Mouse (Mus musculus): ENCODE data around the gene Depdc7. TPM values are rescaled to one million over a fixed set of nuclear protein-coding genes. Genes with fewer than 3 reads are reported as not detected.

The Depdc7 gene
- polyA plus RNA-seq, 1 experiment: 2.3 TPM

- Histone ChIP-seq H3K27ac (ENCODE audit: insufficient read depth, low read length) (no peak overlapping the region), H3K4me3 (ENCODE audit: insufficient read depth, low read length) (no peak overlapping the region), H3K4me1 (ENCODE audit: control insufficient read depth, insufficient read depth, low read length) (no peaks in the 10 kb centered on the region)
- TF ChIP-seq CTCF (IDR thresholded peaks at IDR 0.05; ENCODE audit: extremely low read depth, insufficient read depth, low read length): no peak
- TF ChIP-seq POLR2A (IDR thresholded peaks at IDR 0.05; ENCODE audit: extremely low read depth, insufficient read depth, low read length): no peak
These were observed 24.9 kb downstream of the Depdc7 start for GRCm38 (mm10) chr2:104717827-104718226.

- no peak for TF ChIP-seq CTCF (IDR thresholded peaks at IDR 0.05; ENCODE audit: extremely low read depth, insufficient read depth, low read length)
- TF ChIP-seq POLR2A (IDR thresholded peaks at IDR 0.05; ENCODE audit: extremely low read depth, insufficient read depth, low read length): no peak
- Histone ChIP-seq H3K27ac (ENCODE audit: insufficient read depth, low read length) (no peak overlapping the region), H3K4me3 (ENCODE audit: insufficient read depth, low read length) (no peak overlapping the region), H3K4me1 (ENCODE audit: control insufficient read depth, insufficient read depth, low read length) (no peaks in the 10 kb centered on the region)
These were observed 25.4 kb downstream of the Depdc7 start for GRCm38 (mm10) chr2:104717231-104717735.

- no peak for TF ChIP-seq CTCF (IDR thresholded peaks at IDR 0.05; ENCODE audit: extremely low read depth, insufficient read depth, low read length)
- TF ChIP-seq POLR2A (IDR thresholded peaks at IDR 0.05; ENCODE audit: extremely low read depth, insufficient read depth, low read length): no peak
- Histone ChIP-seq H3K27ac (ENCODE audit: insufficient read depth, low read length) (no peak within 1 kb of the TSS), H3K4me1 (ENCODE audit: control insufficient read depth, insufficient read depth, low read length) (no peaks in the 10 kb centered on the region), H3K4me3 (ENCODE audit: insufficient read depth, low read length) (no peak within 1 kb of the TSS)
These were observed 26.4 kb downstream of the Depdc7 start, which contains the start of gene Pin1rt1 for GRCm38 (mm10) chr2:104716279-104716678. Pin1rt1 (minus strand) TSS chr2:104716379.

GRCm38 (mm10) chr2:104714254-104714691 lies 28.4 kb downstream of the Depdc7 start:
- Histone ChIP-seq H3K4me3 (ENCODE audit: insufficient read depth, low read length) (no peak overlapping the region), H3K27ac (ENCODE audit: insufficient read depth, low read length) (no peak overlapping the region), H3K4me1 (ENCODE audit: control insufficient read depth, insufficient read depth, low read length) (peaks cover 3% of the 10 kb centered on the region; the same call in 1 of the 2 replicates)
- TF ChIP-seq POLR2A (IDR thresholded peaks at IDR 0.05; ENCODE audit: extremely low read depth, insufficient read depth, low read length) (no peak), CTCF (IDR thresholded peaks at IDR 0.05; ENCODE audit: extremely low read depth, insufficient read depth, low read length) (no peak)

- peak overlapping the region; percentile 69 for H3K4me3 ChIP-seq (ENCODE audit: insufficient read depth, low read length)
- H3K4me1 ChIP-seq (ENCODE audit: control insufficient read depth, insufficient read depth, low read length): peaks cover 3% of the 10 kb centered on the region; the same call in 1 of the 2 replicates
- H3K27ac ChIP-seq (ENCODE audit: insufficient read depth, low read length): 0 out of 2 replicates have a peak overlapping the region, but pooled peaks have one; percentile 95
- TF ChIP-seq POLR2A (IDR thresholded peaks at IDR 0.05; ENCODE audit: extremely low read depth, insufficient read depth, low read length): no peak
These were observed 30.2 kb downstream of the Depdc7 start for GRCm38 (mm10) chr2:104712486-104712809.

GRCm38 (mm10) chr2:104711585-104712485 lies 30.8 kb downstream of the Depdc7 start, which contains the start of gene Tcp11l1:
Tcp11l1 (minus strand) TSS chr2:104712169.
- Histone ChIP-seq H3K4me1 (ENCODE audit: control insufficient read depth, insufficient read depth, low read length) (peaks cover 3% of the 10 kb centered on the region; the same call in 1 of the 2 replicates), H3K4me3 (ENCODE audit: insufficient read depth, low read length) (peak within 1 kb of the TSS; percentile 69), H3K27ac (ENCODE audit: insufficient read depth, low read length) (peak within 1 kb of the TSS; percentile 95)
- TF ChIP-seq POLR2A (IDR thresholded peaks at IDR 0.05; ENCODE audit: extremely low read depth, insufficient read depth, low read length) (peak; percentile 10; the same call in 1 of the 2 replicates), CTCF (IDR thresholded peaks at IDR 0.05; ENCODE audit: extremely low read depth, insufficient read depth, low read length) (no peak)

GRCm38 (mm10) chr2:104710670-104711370 lies 31.9 kb downstream of the Depdc7 start:
- peak overlapping the region; percentile 69; the same call in 1 of the 2 replicates for H3K4me3 ChIP-seq (ENCODE audit: insufficient read depth, low read length)
- peaks cover 3% of the 10 kb centered on the region; the same call in 1 of the 2 replicates for H3K4me1 ChIP-seq (ENCODE audit: control insufficient read depth, insufficient read depth, low read length)
- H3K27ac ChIP-seq (ENCODE audit: insufficient read depth, low read length): no peak overlapping the region
- no peak for TF ChIP-seq POLR2A (IDR thresholded peaks at IDR 0.05; ENCODE audit: extremely low read depth, insufficient read depth, low read length)
- no peak for TF ChIP-seq CTCF (IDR thresholded peaks at IDR 0.05; ENCODE audit: extremely low read depth, insufficient read depth, low read length)

GRCm38 (mm10) chr2:104709786-104710337 lies 32.8 kb downstream of the Depdc7 start:
- no peak overlapping the region for H3K4me3 ChIP-seq (ENCODE audit: insufficient read depth, low read length)
- no peak overlapping the region for H3K27ac ChIP-seq (ENCODE audit: insufficient read depth, low read length)
- no peak for TF ChIP-seq POLR2A (IDR thresholded peaks at IDR 0.05; ENCODE audit: extremely low read depth, insufficient read depth, low read length)
- TF ChIP-seq CTCF (IDR thresholded peaks at IDR 0.05; ENCODE audit: extremely low read depth, insufficient read depth, low read length): no peak

GRCm38 (mm10) chr2:104704355-104704754 lies 38.3 kb downstream of the Depdc7 start:
- Histone ChIP-seq H3K4me1 (ENCODE audit: control insufficient read depth, insufficient read depth, low read length) (no peaks in the 10 kb centered on the region), H3K27ac (ENCODE audit: insufficient read depth, low read length) (no peak overlapping the region), H3K4me3 (ENCODE audit: insufficient read depth, low read length) (no peak overlapping the region)
- TF ChIP-seq CTCF (IDR thresholded peaks at IDR 0.05; ENCODE audit: extremely low read depth, insufficient read depth, low read length) (no peak), POLR2A (IDR thresholded peaks at IDR 0.05; ENCODE audit: extremely low read depth, insufficient read depth, low read length) (no peak)

More at GRCm38 (mm10) chr2:104709786-104710337, 32.8 kb downstream of the Depdc7 start:
- H3K4me1 ChIP-seq (ENCODE audit: control insufficient read depth, insufficient read depth, low read length): peaks cover 3% of the 10 kb centered on the region; the same call in 1 of the 2 replicates

Measured in cortical plate, adult 2 months (tissue).